Mouse (Mus musculus): ENCODE data around the gene Vmo1.

GRCm38 (mm10) chr11:70563470-70564275 is 49.3 kb upstream of the Vmo1 start:
- no peak for TF ChIP-seq GATA1 (IDR thresholded peaks at IDR 0.05; ENCODE audit: borderline replicate concordance, low read length)
- TF ChIP-seq FLI1 (IDR thresholded peaks at IDR 0.05; ENCODE audit: low read length), result no peak
